Mouse (Mus musculus) neural tube, embryonic 13.5 days (tissue): Measurements from ENCODE around the gene Fgfr2. TPM values are rescaled to one million over a fixed set of nuclear protein-coding genes. Genes with fewer than 3 reads are reported as not detected.

ENCODE experiments used
- ATAC-seq: fragments of 200-750 bp; cut with Nextera tagmentation; 2 replicates; pipeline ENCODE4 v1.8.0; 2017; ENCODE audit warnings: low read depth, mild to moderate bottlenecking, moderate TSS enrichment, moderate library complexity
- H3K27ac ChIP-seq: fragments of 300-500 bp; sonication (generic); replicated peaks from 2 replicates; pipeline ENCODE4 v1.5.1; 2015; ENCODE audit warnings: moderate library complexity, mild to moderate bottlenecking, inconsistent platforms
- H3K27me3 ChIP-seq: fragments of 300-500 bp; sonication (generic); 2 replicates; pipeline ENCODE4 v1.6.1; 2015; ENCODE audit warnings: mild to moderate bottlenecking, inconsistent platforms
- H3K36me3 ChIP-seq: fragments of 300-500 bp; sonication (generic); 2 replicates; pipeline ENCODE4 v1.6.1; 2015; ENCODE audit warnings: mild to moderate bottlenecking, inconsistent platforms
- H3K4me1 ChIP-seq: fragments of 300-500 bp; sonication (generic); replicated peaks from 2 replicates; pipeline ENCODE4 v1.6.1; 2015; ENCODE audit warnings: inconsistent platforms
- H3K4me2 ChIP-seq: fragments of 300-500 bp; sonication (generic); 2 replicates; pipeline ENCODE4 v1.6.1; 2015; ENCODE audit warnings: inconsistent platforms, mild to moderate bottlenecking, moderate library complexity
- H3K4me3 ChIP-seq: fragments of 300-500 bp; sonication (generic); 2 replicates; pipeline ENCODE4 v1.5.1; 2015; ENCODE audit warnings: mild to moderate bottlenecking, inconsistent platforms
- H3K9ac ChIP-seq: fragments of 300-500 bp; sonication (generic); 2 replicates; pipeline ENCODE4 v1.6.1; 2015; ENCODE audit warnings: moderate library complexity, mild to moderate bottlenecking, inconsistent platforms
- H3K9me3 ChIP-seq: fragments of 300-500 bp; sonication (generic); 2 replicates; pipeline ENCODE4 v1.6.1; 2016; ENCODE audit warnings: inconsistent platforms
- WGBS: fragments of 180-500 bp; shearing (Covaris S2); methylation state at CpG from one replicate; pipeline ENCODE4 v1.1.7; 2015; 5-methylcytosine and 5-hydroxymethylcytosine counted together
- polyA plus RNA-seq: library from polyadenylated mRNA; unstranded; fragments of >200 nt; fragmentation: Nextera tagmentation; extraction: Ambion mirVana; gene quantifications from 2 replicates; pipeline ENCODE4 v1.2.1, GENCODE M21; 2015

The Fgfr2 gene
- polyA plus RNA-seq, 1 experiment from 2014 or later = 22.9 TPM

DNA sequence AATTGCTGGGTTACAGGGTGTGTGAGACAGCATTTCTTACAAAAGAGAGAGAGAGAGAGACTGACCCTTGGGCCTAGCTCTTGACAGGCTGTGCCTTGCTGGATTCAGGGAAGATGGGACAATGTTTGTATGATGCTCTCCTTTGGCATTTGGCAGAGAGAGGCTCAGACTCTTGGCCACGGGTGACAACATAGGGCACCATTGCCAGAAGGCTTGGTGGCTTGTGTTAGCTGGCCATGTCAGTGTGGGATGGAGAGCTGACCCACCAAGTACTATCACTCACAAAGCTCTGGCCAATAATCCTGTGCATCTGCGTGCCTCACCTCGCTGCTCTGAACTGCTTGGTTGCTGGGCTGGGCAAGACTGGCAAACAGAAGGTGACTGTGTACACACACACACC lies 112.7 kb downstream of the Fgfr2 start:
- Histone ChIP-seq H3K27me3 (no peaks in the 10 kb centered on the region), H3K9ac (no peak overlapping the region), H3K4me2 (peak overlapping the region; percentile 41; the same call in 1 of the 2 replicates), H3K9me3 (no peaks in the 10 kb centered on the region), H3K4me3 (no peak overlapping the region), H3K36me3 (no peaks in the 10 kb centered on the region), H3K4me1 (peaks cover 98% of the 10 kb centered on the region), H3K27ac (peak overlapping the region; percentile 90)
- WGBS = 91% methylated on average over 3 of the region's 3 CpGs
- no peak for ATAC-seq

DNA sequence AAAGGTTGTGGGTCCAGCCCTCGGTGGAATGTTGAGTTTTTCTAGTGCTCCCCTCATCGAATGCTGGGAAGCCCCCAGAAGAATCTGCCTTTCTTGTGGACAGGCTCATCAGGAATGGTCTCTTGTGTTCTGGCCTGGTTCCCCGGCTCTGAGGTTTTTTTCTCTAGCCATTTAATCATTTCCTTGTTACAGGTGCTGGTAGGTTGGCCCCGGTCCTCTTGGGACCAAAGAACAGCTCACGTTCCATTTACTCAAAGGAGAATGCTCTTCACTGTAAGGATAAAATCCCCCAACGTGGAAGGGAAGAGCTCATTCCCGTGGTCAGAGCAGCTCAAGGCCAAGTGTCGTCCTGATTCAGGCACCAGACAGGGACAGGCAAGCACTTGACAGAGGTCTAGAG lies 113.5 kb downstream of the Fgfr2 start:
- Histone ChIP-seq H3K4me1 (peaks cover 97% of the 10 kb centered on the region), H3K27ac (peak overlapping the region; percentile 90; the same call in 1 of the 2 replicates), H3K4me2 (no peak overlapping the region), H3K9me3 (no peaks in the 10 kb centered on the region), H3K9ac (no peak overlapping the region), H3K36me3 (no peaks in the 10 kb centered on the region), H3K4me3 (no peak overlapping the region), H3K27me3 (no peaks in the 10 kb centered on the region)
- no peak for ATAC-seq
- WGBS = 80% methylated on average over 8 of the region's 8 CpGs

DNA sequence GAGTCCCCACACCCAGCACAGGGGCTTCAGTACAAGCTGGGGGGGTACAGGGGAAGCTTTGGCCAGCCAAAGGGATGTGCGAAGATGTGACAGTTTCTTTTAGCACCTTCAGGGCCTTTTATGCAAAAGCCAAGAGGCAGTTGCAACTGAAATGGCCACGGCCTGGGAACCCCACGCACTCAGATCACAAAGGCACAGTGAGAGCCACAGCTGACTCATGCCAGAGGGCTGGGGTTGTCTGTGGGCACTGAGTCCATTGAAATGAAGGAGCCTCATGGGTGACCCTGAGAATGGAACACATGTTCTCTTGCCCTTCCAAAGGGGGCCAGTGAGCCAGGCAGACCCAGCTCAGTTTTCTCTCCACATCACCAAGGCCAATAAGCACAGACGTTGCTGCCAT lies 114.5 kb downstream of the Fgfr2 start:
- no peaks in the 10 kb centered on the region for H3K9me3 ChIP-seq
- H3K4me2 ChIP-seq = no peak overlapping the region
- H3K4me1 ChIP-seq = peaks cover 97% of the 10 kb centered on the region
- no peaks in the 10 kb centered on the region for H3K36me3 ChIP-seq
- H3K9ac ChIP-seq = no peak overlapping the region
- ATAC-seq = no peak
- 73% methylated on average over 4 of the region's 4 CpGs for WGBS
- no peaks in the 10 kb centered on the region for H3K27me3 ChIP-seq
- no peak overlapping the region for H3K4me3 ChIP-seq
- peak overlapping the region; percentile 50; the same call in 1 of the 2 replicates for H3K27ac ChIP-seq

DNA sequence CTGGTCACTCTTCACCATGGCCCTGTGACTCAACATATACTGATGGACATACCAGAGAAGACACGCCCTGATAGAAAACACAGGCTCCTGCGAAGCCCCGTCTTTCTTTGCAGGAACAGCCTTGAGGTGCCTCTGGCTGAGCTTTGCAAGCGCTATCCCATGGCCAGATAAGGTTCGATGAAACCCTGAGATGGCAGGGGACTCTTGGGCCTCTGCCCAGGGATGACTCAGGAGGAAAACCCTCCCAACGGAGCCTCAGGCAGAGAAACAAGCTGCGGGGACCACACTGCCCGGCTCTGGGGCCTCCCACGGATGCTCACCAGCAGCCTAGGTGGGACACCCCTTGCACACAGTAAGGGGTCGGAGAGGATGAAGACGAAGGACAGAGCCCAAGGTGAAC lies 115.8 kb downstream of the Fgfr2 start:
- no peak overlapping the region for H3K9ac ChIP-seq
- no peaks in the 10 kb centered on the region for H3K36me3 ChIP-seq
- H3K27me3 ChIP-seq = no peaks in the 10 kb centered on the region
- H3K4me2 ChIP-seq = no peak overlapping the region
- H3K27ac ChIP-seq = peak overlapping the region; percentile 50; the same call in 1 of the 2 replicates
- H3K4me1 ChIP-seq = peaks cover 97% of the 10 kb centered on the region
- no peak for ATAC-seq
- H3K9me3 ChIP-seq = no peaks in the 10 kb centered on the region
- no peak overlapping the region for H3K4me3 ChIP-seq
- 79% methylated on average over 11 of the region's 11 CpGs for WGBS

DNA sequence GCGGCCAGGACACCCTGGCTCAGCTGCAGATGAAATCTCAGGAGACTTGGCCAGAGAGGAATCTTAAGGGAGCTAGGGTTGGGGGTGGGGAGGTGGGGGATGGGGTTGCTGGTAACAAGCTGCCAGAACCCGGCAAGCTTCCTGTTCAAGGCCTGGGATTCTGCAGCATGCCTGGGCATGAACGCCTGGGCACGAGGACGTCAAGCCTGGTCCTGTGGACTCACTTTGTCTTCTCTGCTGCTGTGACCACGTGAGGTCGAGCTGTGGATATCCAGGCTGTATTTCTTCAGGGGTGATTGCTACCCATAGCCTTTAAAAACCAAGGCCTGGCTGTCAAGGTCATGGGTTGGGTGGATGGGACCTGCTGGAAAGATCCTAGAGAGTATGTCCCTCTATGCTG lies 117.4 kb downstream of the Fgfr2 start:
- no peak overlapping the region for H3K4me3 ChIP-seq
- no peaks in the 10 kb centered on the region for H3K9me3 ChIP-seq
- no peak overlapping the region for H3K9ac ChIP-seq
- no peak for ATAC-seq
- no peaks in the 10 kb centered on the region for H3K27me3 ChIP-seq
- H3K4me1 ChIP-seq = peaks cover 81% of the 10 kb centered on the region
- 86% methylated on average over 7 of the region's 7 CpGs for WGBS
- no peak overlapping the region; the same call in 1 of the 2 replicates for H3K27ac ChIP-seq
- H3K36me3 ChIP-seq = no peaks in the 10 kb centered on the region
- H3K4me2 ChIP-seq = no peak overlapping the region

DNA sequence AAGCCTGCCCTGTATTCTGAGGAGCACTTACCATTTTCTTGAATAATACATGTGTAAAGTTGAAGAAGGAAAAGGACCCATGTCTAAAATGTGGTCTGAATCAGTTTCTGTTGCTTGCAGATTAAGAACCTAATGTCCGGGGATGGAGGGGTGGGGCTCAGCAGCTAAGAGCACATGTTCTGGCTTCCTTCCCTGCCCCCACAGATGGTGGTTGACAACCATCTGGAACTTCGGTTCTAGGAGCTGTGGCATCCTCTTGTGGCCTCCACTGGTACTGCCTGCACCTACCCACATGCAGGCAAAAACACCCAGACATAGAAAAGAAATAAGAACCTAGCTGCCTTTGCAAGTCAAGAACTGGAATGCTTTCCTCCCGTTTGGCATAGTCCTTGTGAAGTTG lies 119.7 kb downstream of the Fgfr2 start:
- H3K4me2 ChIP-seq = no peak overlapping the region
- H3K9me3 ChIP-seq = no peaks in the 10 kb centered on the region
- H3K27ac ChIP-seq = 0 out of 2 replicates have a peak overlapping the region, but pooled peaks have one; percentile 3
- H3K4me1 ChIP-seq = peaks cover 58% of the 10 kb centered on the region
- no peak overlapping the region for H3K4me3 ChIP-seq
- ATAC-seq = no peak
- 45% methylated on average over 3 of the region's 3 CpGs for WGBS
- H3K36me3 ChIP-seq = peaks cover 8% of the 10 kb centered on the region
- H3K9ac ChIP-seq = no peak overlapping the region
- H3K27me3 ChIP-seq = no peaks in the 10 kb centered on the region

DNA sequence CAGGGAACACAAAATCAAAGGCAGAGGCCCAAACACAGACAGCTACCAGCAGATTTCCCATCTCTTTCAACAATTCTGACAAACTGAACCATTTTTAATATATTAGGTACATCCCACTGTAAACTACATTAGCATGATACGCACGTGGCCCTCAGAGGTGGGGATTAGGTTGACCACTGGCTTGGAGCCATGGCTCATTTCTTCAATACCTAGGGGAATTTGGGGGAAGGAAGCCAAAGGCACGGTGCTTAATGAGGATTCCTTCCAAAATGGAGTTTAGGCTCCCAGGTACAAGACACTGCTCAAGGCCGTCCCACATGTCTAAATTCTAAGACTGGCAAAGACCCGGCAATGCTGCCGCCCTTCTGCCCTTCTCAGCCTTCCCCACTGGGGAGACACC lies 120.9 kb downstream of the Fgfr2 start:
- no peak overlapping the region for H3K4me2 ChIP-seq
- 0 out of 2 replicates have a peak overlapping the region, but pooled peaks have one; percentile 3 for H3K27ac ChIP-seq
- peaks cover 47% of the 10 kb centered on the region for H3K4me1 ChIP-seq
- ATAC-seq = no peak
- H3K9ac ChIP-seq = no peak overlapping the region
- no peak overlapping the region for H3K4me3 ChIP-seq
- H3K9me3 ChIP-seq = no peaks in the 10 kb centered on the region
- peaks cover 20% of the 10 kb centered on the region for H3K36me3 ChIP-seq
- H3K27me3 ChIP-seq = no peaks in the 10 kb centered on the region
- 89% methylated on average over 6 of the region's 6 CpGs for WGBS

DNA sequence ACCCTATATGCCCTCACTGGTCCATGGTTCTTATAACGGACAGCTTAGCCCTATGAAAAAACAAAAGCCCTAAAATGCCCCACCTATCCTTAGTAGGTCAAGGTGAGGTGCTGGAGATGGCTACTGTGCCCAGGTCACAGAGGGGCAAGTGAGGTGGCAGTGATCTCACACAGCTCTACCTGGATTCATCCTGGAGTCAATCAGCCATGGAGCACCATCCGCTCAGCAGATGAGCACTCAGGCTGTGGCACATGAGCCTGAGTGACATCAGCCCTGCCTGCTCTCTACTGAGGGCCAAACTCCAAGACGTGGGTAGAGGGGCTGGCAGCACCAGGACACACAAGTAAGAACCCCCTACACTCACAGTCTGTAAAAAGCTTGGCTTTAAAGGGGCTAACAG lies 121.8 kb downstream of the Fgfr2 start:
- H3K4me3 ChIP-seq = no peak overlapping the region
- H3K27ac ChIP-seq = no peak overlapping the region
- H3K9ac ChIP-seq = no peak overlapping the region
- 88% methylated on average over 3 of the region's 3 CpGs for WGBS
- peaks cover 29% of the 10 kb centered on the region for H3K36me3 ChIP-seq
- H3K4me2 ChIP-seq = no peak overlapping the region
- peaks cover 40% of the 10 kb centered on the region for H3K4me1 ChIP-seq
- no peaks in the 10 kb centered on the region for H3K9me3 ChIP-seq
- no peak for ATAC-seq
- H3K27me3 ChIP-seq = no peaks in the 10 kb centered on the region

DNA sequence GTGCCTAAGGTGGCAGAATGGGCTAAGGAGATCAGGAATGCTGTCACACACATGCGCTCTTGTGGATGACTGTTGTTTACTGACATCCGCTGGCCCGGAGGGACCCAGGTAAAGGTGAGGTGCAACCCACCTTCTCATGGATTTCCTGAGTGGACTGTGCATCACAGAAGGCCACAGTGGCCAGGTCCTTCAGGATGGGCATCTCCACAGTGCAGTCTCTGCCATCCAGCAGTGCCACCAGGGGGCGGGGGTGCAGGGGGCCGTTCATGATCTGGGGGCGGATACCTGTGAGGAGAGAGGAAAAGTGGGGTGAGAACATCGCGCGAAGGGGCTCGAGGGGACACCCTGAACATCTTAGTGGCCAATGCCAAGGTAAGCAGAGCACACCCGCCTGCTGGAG lies 124.1 kb downstream of the Fgfr2 start:
- Histone ChIP-seq H3K4me1 (peaks cover 30% of the 10 kb centered on the region), H3K4me2 (no peak overlapping the region), H3K36me3 (peaks cover 49% of the 10 kb centered on the region), H3K9ac (no peak overlapping the region), H3K27me3 (no peaks in the 10 kb centered on the region), H3K4me3 (no peak overlapping the region), H3K9me3 (no peaks in the 10 kb centered on the region), H3K27ac (no peak overlapping the region)
- no peak for ATAC-seq
- WGBS = 97% methylated on average over 11 of the region's 11 CpGs

DNA sequence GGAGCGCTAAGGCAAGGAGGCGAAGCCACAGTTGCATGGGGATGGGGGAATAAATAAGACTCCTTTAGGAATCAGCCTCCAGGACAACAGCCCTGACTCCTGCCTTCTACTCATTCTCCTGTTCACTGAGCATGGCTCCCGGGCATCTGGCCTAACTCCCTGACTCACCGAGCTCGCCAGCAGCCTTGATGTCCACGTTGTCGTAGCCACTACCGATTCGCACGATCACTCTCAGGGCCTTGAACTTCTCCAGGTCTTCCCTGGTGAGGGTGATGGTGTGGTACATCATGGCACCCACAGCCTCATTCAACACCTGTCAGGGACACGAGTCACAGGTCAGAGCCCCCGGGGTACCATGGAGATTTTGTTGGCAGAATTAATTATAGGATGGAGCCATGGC lies 124.5 kb downstream of the Fgfr2 start:
- no peaks in the 10 kb centered on the region for H3K9me3 ChIP-seq
- H3K9ac ChIP-seq = no peak overlapping the region
- no peak overlapping the region for H3K27ac ChIP-seq
- H3K36me3 ChIP-seq = peaks cover 49% of the 10 kb centered on the region
- no peak for ATAC-seq
- H3K4me2 ChIP-seq = no peak overlapping the region
- H3K27me3 ChIP-seq = no peaks in the 10 kb centered on the region
- H3K4me3 ChIP-seq = no peak overlapping the region
- WGBS = 96% methylated on average over 12 of the region's 12 CpGs
- H3K4me1 ChIP-seq = peaks cover 26% of the 10 kb centered on the region

DNA sequence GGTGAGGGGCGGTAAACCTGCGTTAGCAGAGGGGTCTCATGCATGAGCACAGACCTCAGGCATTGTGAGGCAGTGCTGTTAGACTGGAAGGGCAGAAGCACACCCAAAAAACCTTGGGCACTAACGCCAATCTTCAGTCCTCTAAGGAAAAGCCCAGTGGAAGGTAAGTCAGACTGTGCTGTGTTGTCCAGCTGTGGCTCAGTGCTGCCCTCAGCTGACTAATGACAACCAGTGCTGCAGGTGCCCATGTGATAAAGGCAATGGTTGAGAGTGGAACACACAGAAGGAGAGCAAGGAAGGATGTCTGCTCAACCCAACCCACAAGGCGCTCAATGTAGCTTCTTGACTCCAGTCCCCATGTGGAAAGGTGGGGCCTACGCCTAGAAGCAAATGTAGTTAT lies 126.8 kb downstream of the Fgfr2 start:
- no peak for ATAC-seq
- peaks cover 51% of the 10 kb centered on the region for H3K36me3 ChIP-seq
- H3K4me1 ChIP-seq = peaks cover 13% of the 10 kb centered on the region
- no peaks in the 10 kb centered on the region for H3K27me3 ChIP-seq
- H3K4me2 ChIP-seq = no peak overlapping the region
- no peak overlapping the region for H3K9ac ChIP-seq
- 90% methylated on average over 5 of the region's 5 CpGs for WGBS
- no peaks in the 10 kb centered on the region for H3K9me3 ChIP-seq
- H3K27ac ChIP-seq = no peak overlapping the region
- H3K4me3 ChIP-seq = no peak overlapping the region

DNA sequence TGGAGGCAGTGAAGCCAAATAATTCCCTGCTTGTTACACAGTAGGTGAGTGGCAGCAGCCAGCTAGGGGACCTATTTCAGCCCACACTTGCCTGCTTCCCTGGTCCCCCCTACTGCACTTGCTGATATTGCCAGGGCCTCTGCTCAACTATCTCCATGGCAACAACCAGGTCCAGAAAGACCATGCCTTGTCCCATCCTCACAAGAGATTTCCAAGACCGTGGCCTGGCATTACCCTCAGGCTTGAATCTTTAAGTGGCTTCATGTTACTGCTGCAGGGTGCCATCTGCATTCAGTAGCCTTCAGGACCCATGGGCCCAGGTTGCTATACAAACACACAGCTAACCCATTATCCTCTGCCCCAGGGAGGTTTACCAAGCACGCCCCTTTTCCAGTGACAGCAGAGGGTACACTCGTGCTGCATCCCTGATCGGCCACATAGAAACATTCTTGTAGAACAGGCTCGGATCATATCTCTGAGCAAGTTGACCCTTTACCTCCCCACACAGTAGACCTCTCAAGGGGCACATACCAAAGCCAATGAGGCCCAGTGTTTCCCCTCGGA lies 128.4 kb downstream of the Fgfr2 start:
- Histone ChIP-seq H3K27me3 (no peaks in the 10 kb centered on the region), H3K9me3 (no peaks in the 10 kb centered on the region), H3K9ac (no peak overlapping the region), H3K4me3 (no peak overlapping the region), H3K36me3 (peaks cover 68% of the 10 kb centered on the region), H3K4me1 (peaks cover 13% of the 10 kb centered on the region), H3K27ac (peak overlapping the region; percentile 52; the same call in 1 of the 2 replicates), H3K4me2 (no peak overlapping the region)
- ATAC-seq = no peak
- 48% methylated on average over 6 of the region's 6 CpGs for WGBS

DNA sequence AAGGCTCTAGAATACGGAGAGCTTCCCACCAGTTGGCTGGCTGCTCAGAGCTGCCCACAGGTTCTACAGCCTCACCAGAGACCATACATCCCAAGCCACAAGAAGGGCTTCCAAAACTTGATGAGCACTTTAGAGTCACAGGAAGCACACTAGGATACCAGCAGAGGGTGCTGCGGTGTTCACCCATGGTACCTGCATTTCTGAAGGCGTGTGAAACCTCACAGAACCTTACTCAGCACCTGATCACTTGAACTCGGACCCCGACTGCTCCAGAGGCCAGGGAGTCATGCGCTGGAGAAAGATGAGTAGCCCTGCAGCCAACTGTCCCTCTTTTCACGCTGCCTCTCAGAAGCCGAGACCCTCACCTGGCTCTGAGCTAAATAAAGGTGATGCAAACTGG lies 129.0 kb downstream of the Fgfr2 start:
- Histone ChIP-seq H3K27me3 (no peaks in the 10 kb centered on the region), H3K4me3 (no peak overlapping the region), H3K4me1 (peaks cover 13% of the 10 kb centered on the region), H3K36me3 (peaks cover 72% of the 10 kb centered on the region), H3K9ac (no peak overlapping the region), H3K4me2 (no peak overlapping the region), H3K27ac (peak overlapping the region; percentile 52; the same call in 1 of the 2 replicates), H3K9me3 (no peaks in the 10 kb centered on the region)
- no peak for ATAC-seq
- 91% methylated on average over 8 of the region's 8 CpGs for WGBS
